Mouse (Mus musculus) MEL (cell line): ENCODE results near the gene Lyrm1.

Source experiments
- CHD2 ChIP-seq: IDR thresholded peaks from 2 replicates; pipeline ENCODE4 v1.6.1; 2011; ENCODE audit warnings: low read length, improper control_type of control experiment
- CTCF ChIP-seq, 3 experiments: IDR thresholded peaks in 2 of 3; conservative IDR thresholded peaks in 1 of 3; 2 replicates each; pipeline ENCODE4 v1.5.1; 2011 to 2012; ENCODE audit warnings: low read length in 3 of 3, low read depth in 2 of 3, mild to moderate bottlenecking in 2 of 3, improper control_type of control experiment in 1 of 3, inconsistent platforms in 1 of 3, mixed read lengths in 1 of 3, moderate library complexity in 1 of 3; ENCODE audit not compliant: control insufficient read depth in 1 of 3, insufficient read depth in 1 of 3, poor library complexity in 1 of 3, severe bottlenecking in 1 of 3
- ELF1 ChIP-seq: IDR thresholded peaks from 2 replicates; pipeline ENCODE4 v1.6.1; 2014; ENCODE audit warnings: low read depth, mild to moderate bottlenecking, inconsistent platforms, low read length, improper control_type of control experiment, moderate library complexity
- EP300 ChIP-seq, 2 experiments: IDR thresholded peaks; 2 replicates each; pipeline ENCODE4 v1.6.1; 2011; ENCODE audit warnings: improper control_type of control experiment in 2 of 2, low read length in 2 of 2, low read depth in 1 of 2, mild to moderate bottlenecking in 1 of 2
- HCFC1 ChIP-seq: IDR thresholded peaks from 2 replicates; pipeline ENCODE4 v1.6.1; 2012; ENCODE audit warnings: low read depth, mild to moderate bottlenecking, inconsistent platforms, low read length, improper control_type of control experiment, moderate library complexity
- KAT2A ChIP-seq: conservative IDR thresholded peaks from 2 replicates; pipeline ENCODE4 v1.6.1; 2012; ENCODE audit warnings: low read depth, low read length, improper control_type of control experiment, inconsistent platforms
- MAZ ChIP-seq: IDR thresholded peaks from 2 replicates; pipeline ENCODE4 v1.6.1; 2012; ENCODE audit warnings: low read depth, mild to moderate bottlenecking, inconsistent platforms, low read length, improper control_type of control experiment
- NELFE ChIP-seq: IDR thresholded peaks from 2 replicates; pipeline ENCODE4 v1.6.1; 2011; ENCODE audit warnings: low read depth, low read length, improper control_type of control experiment
- NRF1 ChIP-seq: IDR thresholded peaks from 2 replicates; pipeline ENCODE4 v1.6.1; 2014; ENCODE audit warnings: low read depth, mild to moderate bottlenecking, inconsistent platforms, low read length, improper control_type of control experiment, moderate library complexity; ENCODE audit not compliant: poor library complexity, insufficient read depth, severe bottlenecking
- POLR2A ChIP-seq, 2 experiments: IDR thresholded peaks; 2 replicates each; pipeline ENCODE4 v1.6.1; 2011 to 2012; ENCODE audit warnings: low read length in 2 of 2, mild to moderate bottlenecking in 2 of 2, control low read depth in 1 of 2, improper control_type of control experiment in 1 of 2, low read depth in 1 of 2, moderate library complexity in 1 of 2; ENCODE audit not compliant: control insufficient read depth in 1 of 2, insufficient read depth in 1 of 2, poor library complexity in 1 of 2
- TAL1 ChIP-seq: IDR thresholded peaks from 2 replicates; pipeline ENCODE4 v1.6.1; 2012; ENCODE audit warnings: mild to moderate bottlenecking, inconsistent platforms, low read length, moderate library complexity, mixed read lengths
- TCF12 ChIP-seq: IDR thresholded peaks from 2 replicates; pipeline ENCODE4 v1.6.1; 2014; ENCODE audit warnings: low read depth, mild to moderate bottlenecking, inconsistent platforms, low read length, improper control_type of control experiment, moderate library complexity
- USF1 ChIP-seq: IDR thresholded peaks from 2 replicates; pipeline ENCODE4 v1.6.1; 2014; ENCODE audit warnings: low read depth, mild to moderate bottlenecking, inconsistent platforms, low read length, improper control_type of control experiment, moderate library complexity
- ZNF384 ChIP-seq: IDR thresholded peaks from 2 replicates; pipeline ENCODE4 v1.6.1; 2012; ENCODE audit warnings: low read depth, mild to moderate bottlenecking, inconsistent platforms, low read length, improper control_type of control experiment

- TF ChIP-seq EP300 (IDR thresholded peaks at IDR 0.05; ENCODE audit: low read depth in 1 of 2, low read length in 2 of 2) (peak; percentile 13 to 40; a peak in 1 of 4 replicates), CTCF (IDR thresholded peaks at IDR 0.05 in 2 of 3, conservative IDR thresholded peaks at IDR 0.05 in 1 of 3; ENCODE audit: control insufficient read depth in 1 of 3, insufficient read depth in 1 of 3, low read depth in 2 of 3, low read length in 3 of 3, poor library complexity in 1 of 3, severe bottlenecking in 1 of 3) (no peak), MAZ (no peak), TAL1 (no peak), POLR2A (IDR thresholded peaks at IDR 0.05; ENCODE audit: control insufficient read depth in 1 of 2, insufficient read depth in 1 of 2, low read depth in 1 of 2, low read length in 2 of 2, poor library complexity in 1 of 2) (no peak), ZNF384 (no peak), CHD2 (no peak), NELFE (no peak), HCFC1 (no peak; the same call in 1 of the 2 replicates), NRF1 (no peak), KAT2A (no peak), TCF12 (peak; percentile 42; the same call in 1 of the 2 replicates), USF1 (no peak), ELF1 (no peak)
Measured at GRCm38 (mm10) chr7:119899386-119900057, 3.9 kb downstream of the Lyrm1 start.
